Mouse (Mus musculus) inflammation-experienced regulatory T-cells (primary cell): Measurements from ENCODE around the gene Zfp945. TPM values are rescaled to one million over a fixed set of nuclear protein-coding genes. Genes with fewer than 3 reads are reported as not detected.

Source experiments
- polyA plus RNA-seq, 2 experiments: library from polyadenylated mRNA; unstranded; fragments of 100-300 nt; shearing (Covaris generic); gene quantifications; one replicate each; pipeline ENCODE4 v1.2.1; 2017

Gene Zfp945
- 10 to 100 TPM; 23.1 to 24.5 TPM for polyA plus RNA-seq

DNA sequence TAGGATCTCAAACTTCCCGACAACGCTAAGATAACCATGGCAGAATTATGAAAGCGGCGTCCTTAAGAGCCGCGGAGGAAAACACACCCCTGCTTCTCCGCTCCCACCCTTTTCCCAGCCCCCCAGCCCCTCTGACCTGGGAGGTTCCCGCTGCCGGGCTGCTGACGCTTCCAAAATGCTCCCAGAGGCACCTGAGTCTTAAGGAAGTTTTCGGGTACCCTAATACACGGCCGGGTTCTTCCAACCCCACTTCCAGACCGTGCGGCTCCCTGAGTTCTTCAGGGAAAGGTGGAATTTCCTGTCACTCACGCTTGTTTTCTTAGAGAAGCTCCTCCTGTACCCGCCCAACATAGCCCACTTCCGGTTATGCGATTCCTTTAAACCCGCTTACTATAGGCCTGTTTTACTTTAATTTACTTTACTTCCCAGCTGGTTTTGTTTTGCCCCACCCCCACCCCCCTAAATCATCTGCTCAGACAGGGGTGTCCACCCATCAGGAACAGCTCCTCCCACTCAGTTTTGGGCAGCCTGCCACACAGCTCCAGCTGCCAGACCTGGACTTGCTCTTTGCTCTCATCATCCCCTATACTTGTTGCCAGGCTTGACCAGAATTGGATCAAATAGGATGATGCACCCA lies at the start of gene Zfp945:
Gene Zfp945 (minus strand): TSS at position 290 of the 637 bp plus-strand sequence.

Other genes with a start within 250 kb of the Zfp945 start
- under 1 TPM; 0.20 to 0.82 TPM for gene Vmn2r113, start 75.8 kb upstream of the Zfp945 start, polyA plus RNA-seq
- gene Vmn2r-ps130, start 194.0 kb upstream of the Zfp945 start, polyA plus RNA-seq, result under 1 TPM in 1 of 2 experiments, not detected in 1; 0.33 TPM